Mouse (Mus musculus): ENCODE results near the gene Arl6ip1. TPM values are rescaled to one million over a fixed set of nuclear protein-coding genes. Genes with fewer than 3 reads are reported as not detected.

Arl6ip1 gene
- polyA plus RNA-seq, 1 experiment from 2014 or later: 352 TPM

DNA sequence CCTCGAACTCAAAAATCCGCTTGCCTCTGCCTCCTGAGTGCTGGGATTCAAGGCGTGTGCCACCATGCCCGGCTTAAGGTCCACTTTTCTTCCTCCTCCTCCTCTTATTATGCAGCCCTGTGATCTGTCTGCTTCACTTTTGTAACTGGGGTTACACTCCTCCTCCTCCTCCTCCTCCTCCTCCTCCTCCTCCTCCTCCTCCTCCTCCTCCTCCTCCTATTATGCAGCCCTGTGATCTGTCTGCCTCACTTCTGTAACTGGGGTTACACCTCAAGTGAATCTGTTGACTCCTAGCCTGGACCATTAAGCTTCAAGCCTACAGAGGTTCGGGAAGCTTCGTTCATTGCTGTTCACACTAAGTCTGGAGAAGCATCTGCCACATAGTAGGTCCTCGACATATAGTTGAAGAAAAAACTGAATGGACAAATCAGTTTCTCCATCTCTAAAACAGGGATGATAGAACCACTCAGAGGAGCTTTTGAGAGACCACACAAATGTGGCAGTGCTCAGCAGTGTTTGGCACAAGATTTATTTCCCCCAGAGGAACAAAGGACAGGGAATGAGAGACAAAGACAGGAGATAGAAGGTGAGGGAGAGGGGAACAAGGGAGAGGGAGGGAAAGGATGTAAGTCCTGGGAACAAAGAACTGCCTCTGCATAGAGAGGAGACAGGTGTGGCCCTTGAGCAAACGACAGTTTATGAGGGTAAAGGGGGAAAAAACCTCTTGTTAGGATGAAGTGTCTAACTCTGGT, 12.5 kb downstream of the Arl6ip1 start:
- H3K4me2 ChIP-seq: peak overlapping the region; percentile 72
- ATAC-seq (ENCODE audit: insufficient read depth) (peak; percentile 11; the same call in 1 of the 2 replicates), DNase-seq (no peak)
- peak overlapping the region; percentile 16; the same call in 1 of the 2 replicates for H3K27ac ChIP-seq (ENCODE audit: low read depth)
- WGBS: 19% methylated on average over 8 of the region's 8 CpGs
- H3K9me3 ChIP-seq (ENCODE audit: low read depth, low read length): no peaks in the 10 kb centered on the region
- peaks cover 67% of the 10 kb centered on the region for H3K36me3 ChIP-seq (ENCODE audit: insufficient read depth)
- no peak for TF ChIP-seq CTCF (IDR thresholded peaks at IDR 0.05; ENCODE audit: low read depth)
- peak overlapping the region; percentile 98 for H3K4me3 ChIP-seq (ENCODE audit: low read depth, low read length)
- H3K9ac ChIP-seq: peak overlapping the region; percentile 58; the same call in 1 of the 2 replicates
- H3K27me3 ChIP-seq (ENCODE audit: insufficient read depth, low read length): no peaks in the 10 kb centered on the region
- peaks cover 14% of the 10 kb centered on the region for H3K4me1 ChIP-seq (ENCODE audit: insufficient read depth)

DNA sequence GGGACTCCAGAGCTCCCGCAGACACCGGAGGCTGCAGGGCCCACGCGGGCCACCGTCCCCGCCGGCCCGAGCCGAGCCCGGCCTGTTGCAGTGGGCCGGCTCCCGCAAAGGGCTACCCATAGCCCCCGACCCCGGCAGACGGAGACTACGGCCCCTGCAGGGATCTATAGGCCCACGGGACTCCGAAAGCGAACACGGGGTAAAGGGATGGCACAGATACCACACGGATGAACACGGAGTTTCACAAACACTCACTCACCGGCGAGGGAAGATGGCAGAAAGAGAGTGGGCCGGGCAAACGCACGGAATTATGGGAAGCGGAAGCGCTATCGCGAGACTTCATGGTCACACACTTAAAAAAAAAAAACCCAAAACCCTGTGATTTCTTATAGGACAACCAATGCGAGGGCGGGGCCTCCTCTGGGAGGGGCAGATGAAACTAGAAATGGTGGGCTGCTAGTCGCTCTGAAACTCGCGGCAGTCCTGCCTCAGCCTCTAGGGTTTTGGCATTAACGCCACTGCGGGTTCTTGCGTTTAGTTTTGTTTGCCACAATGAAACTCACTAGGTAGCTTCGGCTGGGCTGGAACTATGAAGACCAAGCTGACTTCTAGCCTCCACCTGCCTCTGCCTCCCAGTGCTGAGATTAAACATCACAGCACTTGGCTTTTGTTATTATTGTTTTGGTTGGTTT, 13.4 kb downstream of the Arl6ip1 start, which contains the start of gene Rps15a:
Gene Rps15a, minus strand, starts transcription at position 312 of the 692 bp plus-strand sequence.
- Histone ChIP-seq H3K27ac (ENCODE audit: low read depth) (peak within 1 kb of the TSS; percentile 93), H3K27me3 (ENCODE audit: insufficient read depth, low read length) (no peaks in the 10 kb centered on the region), H3K36me3 (ENCODE audit: insufficient read depth) (peaks cover 73% of the 10 kb centered on the region), H3K9ac (peak within 1 kb of the TSS; percentile 100), H3K4me1 (ENCODE audit: insufficient read depth) (peaks cover 14% of the 10 kb centered on the region), H3K9me3 (ENCODE audit: low read depth, low read length) (no peaks in the 10 kb centered on the region), H3K4me2 (peak within 1 kb of the TSS; percentile 72), H3K4me3 (ENCODE audit: low read depth, low read length) (peak within 1 kb of the TSS; percentile 98)
- 0 out of 2 replicates have a peak, but pooled peaks have one; percentile 6 for TF ChIP-seq CTCF (IDR thresholded peaks at IDR 0.05; ENCODE audit: low read depth)
- WGBS: under 1% methylated on average over 40 of the region's 40 CpGs
- peak; percentile 72 for ATAC-seq (ENCODE audit: insufficient read depth)
- DNase-seq: peak; percentile 99

DNA sequence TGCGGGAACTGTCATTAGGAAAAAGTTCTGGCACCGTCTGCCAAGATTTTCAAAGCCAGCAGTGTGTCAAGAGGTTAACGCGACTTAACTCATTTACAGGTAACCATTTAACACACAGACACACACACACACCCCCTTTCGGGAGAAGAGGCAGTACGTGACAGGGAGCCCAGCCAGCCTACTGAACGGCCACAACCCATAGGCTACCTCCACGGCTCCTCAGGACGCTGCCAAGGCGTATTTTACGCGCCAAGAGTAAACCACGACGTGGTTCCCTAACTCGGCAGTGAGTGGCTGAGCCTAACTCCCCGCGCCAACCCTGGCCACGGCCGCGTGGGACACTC, 14.0 kb downstream of the Arl6ip1 start:
- ATAC-seq (ENCODE audit: insufficient read depth) (peak; percentile 41), DNase-seq (no peak)
- Histone ChIP-seq H3K9ac (peak overlapping the region; percentile 100), H3K27me3 (ENCODE audit: insufficient read depth, low read length) (no peaks in the 10 kb centered on the region), H3K9me3 (ENCODE audit: low read depth, low read length) (no peaks in the 10 kb centered on the region), H3K27ac (ENCODE audit: low read depth) (peak overlapping the region; percentile 93), H3K4me3 (ENCODE audit: low read depth, low read length) (peak overlapping the region; percentile 98), H3K4me1 (ENCODE audit: insufficient read depth) (peaks cover 14% of the 10 kb centered on the region), H3K36me3 (ENCODE audit: insufficient read depth) (peaks cover 73% of the 10 kb centered on the region), H3K4me2 (peak overlapping the region; percentile 72)
- under 1% methylated on average over 20 of the region's 20 CpGs for WGBS
- no peak for TF ChIP-seq CTCF (IDR thresholded peaks at IDR 0.05; ENCODE audit: low read depth)

DNA sequence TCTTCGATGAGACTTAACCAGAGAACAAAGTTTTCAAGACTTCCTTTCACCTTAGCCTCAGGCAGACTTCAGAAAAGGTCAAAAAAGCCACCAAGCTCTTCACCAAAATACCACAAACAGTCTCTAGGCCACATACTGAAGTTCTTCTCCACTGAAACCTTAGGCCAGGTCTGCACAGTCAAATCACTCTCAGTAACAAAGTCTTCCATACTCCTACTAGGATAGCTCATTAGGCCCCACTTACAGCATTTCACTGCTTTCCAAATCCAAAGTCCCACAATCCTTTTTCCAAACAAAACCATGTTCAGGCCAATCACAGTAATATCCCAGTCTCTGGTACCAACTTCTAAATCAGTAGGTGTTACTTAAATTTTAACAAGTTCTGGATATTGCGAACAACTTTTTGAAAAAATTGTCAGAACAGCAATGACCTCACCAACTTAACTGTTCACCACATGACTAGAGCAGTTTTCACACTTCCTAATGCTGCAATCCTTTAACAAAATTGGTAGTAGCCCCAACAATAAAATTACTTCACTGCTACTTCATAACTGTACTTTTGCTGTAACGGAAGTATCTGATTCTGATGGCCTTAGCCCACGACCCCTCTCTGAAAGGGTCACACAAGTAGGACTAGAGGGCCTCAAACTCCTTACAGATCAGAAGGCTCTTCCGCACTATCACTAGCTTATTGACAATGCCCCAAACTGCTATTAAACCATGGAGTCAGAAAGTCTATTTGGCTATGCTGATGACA, 15.7 kb downstream of the Arl6ip1 start:
- Histone ChIP-seq H3K9me3 (ENCODE audit: low read depth, low read length) (no peaks in the 10 kb centered on the region), H3K9ac (peak overlapping the region; percentile 100), H3K27ac (ENCODE audit: low read depth) (no peak overlapping the region), H3K4me3 (ENCODE audit: low read depth, low read length) (peak overlapping the region; percentile 98), H3K27me3 (ENCODE audit: insufficient read depth, low read length) (no peaks in the 10 kb centered on the region), H3K36me3 (ENCODE audit: insufficient read depth) (peaks cover 73% of the 10 kb centered on the region), H3K4me2 (peak overlapping the region; percentile 72), H3K4me1 (ENCODE audit: insufficient read depth) (peaks cover 14% of the 10 kb centered on the region)
- DNase-seq (no peak), ATAC-seq (ENCODE audit: insufficient read depth) (no peak)
- no peak for TF ChIP-seq CTCF (IDR thresholded peaks at IDR 0.05; ENCODE audit: low read depth)
- WGBS: 47% methylated on average over 5 of the region's 5 CpGs

DNA sequence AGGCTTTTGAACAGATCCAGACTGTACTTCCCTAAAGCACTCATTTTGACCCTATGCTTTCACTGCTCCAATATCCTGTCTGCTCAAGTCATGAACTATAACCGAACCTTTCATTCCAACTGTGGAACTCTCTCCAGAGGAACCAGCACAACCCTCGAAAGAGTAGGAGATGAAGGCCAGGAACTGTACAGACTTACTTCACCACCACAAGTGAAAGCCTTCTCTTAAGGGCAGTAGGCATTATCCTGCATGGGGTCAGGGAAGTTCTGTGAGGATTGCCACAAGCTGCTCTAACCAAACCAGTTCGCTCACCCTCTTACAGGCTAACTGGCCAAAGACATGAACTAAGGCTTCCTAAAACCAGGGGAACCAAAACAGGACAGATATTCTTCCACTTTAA, 18.3 kb downstream of the Arl6ip1 start:
- H3K9ac ChIP-seq: peak overlapping the region; percentile 1; the same call in 1 of the 2 replicates
- 72% methylated on average over 3 of the region's 3 CpGs for WGBS
- H3K9me3 ChIP-seq (ENCODE audit: low read depth, low read length): no peaks in the 10 kb centered on the region
- peaks cover 89% of the 10 kb centered on the region for H3K36me3 ChIP-seq (ENCODE audit: insufficient read depth)
- DNase-seq (no peak), ATAC-seq (ENCODE audit: insufficient read depth) (no peak)
- H3K4me3 ChIP-seq (ENCODE audit: low read depth, low read length): 0 out of 2 replicates have a peak overlapping the region, but pooled peaks have one; percentile 4
- no peak for TF ChIP-seq CTCF (IDR thresholded peaks at IDR 0.05; ENCODE audit: low read depth)
- H3K27me3 ChIP-seq (ENCODE audit: insufficient read depth, low read length): no peaks in the 10 kb centered on the region
- peak overlapping the region; percentile 72 for H3K4me2 ChIP-seq
- no peak overlapping the region for H3K27ac ChIP-seq (ENCODE audit: low read depth)
- peaks cover 14% of the 10 kb centered on the region for H3K4me1 ChIP-seq (ENCODE audit: insufficient read depth)

DNA sequence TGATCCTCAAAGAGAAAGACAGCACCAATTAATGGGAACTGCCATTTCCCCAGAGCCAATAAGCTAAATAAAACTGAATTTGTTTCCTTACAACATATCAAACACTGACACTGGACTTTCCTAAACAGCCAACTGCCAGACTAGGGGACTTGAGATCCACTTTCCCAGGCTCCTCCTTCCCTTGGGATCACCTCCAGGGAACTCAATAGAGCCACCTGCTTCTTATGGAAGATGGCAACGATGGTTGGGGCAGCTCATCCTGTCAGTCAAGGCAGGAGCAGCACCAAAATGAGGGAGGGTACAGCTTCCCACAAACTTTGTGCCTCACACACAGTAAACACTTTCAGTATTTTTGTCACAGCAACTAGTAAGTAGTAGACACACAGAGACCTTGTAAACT, 21.8 kb downstream of the Arl6ip1 start:
- Histone ChIP-seq H3K27me3 (ENCODE audit: insufficient read depth, low read length) (no peaks in the 10 kb centered on the region), H3K4me3 (ENCODE audit: low read depth, low read length) (no peak overlapping the region), H3K4me2 (no peak overlapping the region), H3K9ac (no peak overlapping the region), H3K36me3 (ENCODE audit: insufficient read depth) (peaks cover 85% of the 10 kb centered on the region), H3K9me3 (ENCODE audit: low read depth, low read length) (no peaks in the 10 kb centered on the region), H3K4me1 (ENCODE audit: insufficient read depth) (no peaks in the 10 kb centered on the region), H3K27ac (ENCODE audit: low read depth) (no peak overlapping the region)
- DNase-seq (no peak), ATAC-seq (ENCODE audit: insufficient read depth) (no peak)
- 78% methylated on average over 1 of the region's 1 CpGs for WGBS
- no peak for TF ChIP-seq CTCF (IDR thresholded peaks at IDR 0.05; ENCODE audit: low read depth)
